Mouse (Mus musculus) thymus, postnatal 14 days (tissue): Measurements from ENCODE around the gene 2010111I01Rik.

Experiments used
- DNase-seq: peaks from one replicate; pipeline ENCODE4 v3.0.0; 2021

Gene 2010111I01Rik

DNA sequence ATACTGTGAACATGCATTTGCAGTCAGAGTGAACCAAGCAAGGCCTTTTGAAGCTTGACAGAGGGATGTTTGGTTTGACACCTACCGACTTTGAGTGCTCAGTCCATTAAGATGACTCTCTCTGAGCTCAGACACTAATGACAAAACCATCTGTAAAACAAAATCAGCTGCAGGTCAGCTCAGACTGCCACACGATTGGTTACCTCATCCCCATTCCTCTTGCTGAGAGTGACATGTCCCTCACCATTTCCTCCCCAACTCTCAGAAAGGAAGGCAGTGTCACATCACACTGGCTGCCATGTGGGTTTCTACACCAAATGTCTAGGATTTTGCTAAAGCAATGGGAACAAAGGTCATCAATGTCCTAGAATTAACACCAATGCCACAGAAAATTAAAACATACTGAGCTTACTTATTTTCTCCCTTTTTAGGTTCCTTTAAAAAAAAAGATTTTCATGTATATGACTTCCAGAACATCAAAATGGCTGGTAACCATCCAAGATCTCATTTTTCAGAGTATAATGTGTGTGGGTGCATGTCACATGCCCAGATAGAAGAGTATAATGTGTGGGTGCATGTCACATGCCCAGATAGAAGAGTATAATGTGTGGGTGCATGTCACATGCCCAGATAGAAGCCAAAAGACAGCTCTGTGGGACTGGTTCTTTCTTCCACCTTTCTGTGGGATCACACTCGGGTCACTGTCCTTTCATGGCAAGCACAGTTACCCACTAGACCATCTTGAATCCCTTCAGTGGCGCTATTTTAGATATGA, 395.6 kb downstream of the 2010111I01Rik start:
- DNase-seq = no peak

DNA sequence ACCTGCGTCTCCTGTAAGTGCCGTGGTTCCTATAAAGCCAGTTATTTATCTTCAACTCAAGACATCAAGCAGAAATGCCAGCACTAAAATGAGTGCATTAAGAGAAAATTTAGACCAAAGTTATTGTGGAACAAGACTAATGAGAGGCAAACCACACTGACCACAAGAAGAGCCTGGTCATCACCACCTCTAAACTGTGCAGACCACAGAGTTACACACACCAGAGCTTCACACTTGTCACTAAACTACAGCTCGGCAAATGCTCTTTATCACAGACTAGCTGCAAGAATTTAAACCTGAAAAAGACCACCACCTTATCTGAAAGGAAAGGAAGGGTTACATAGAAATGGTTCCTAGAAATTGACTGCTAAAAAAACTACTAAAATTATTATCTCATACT, 397.1 kb downstream of the 2010111I01Rik start:
- no peak for DNase-seq

DNA sequence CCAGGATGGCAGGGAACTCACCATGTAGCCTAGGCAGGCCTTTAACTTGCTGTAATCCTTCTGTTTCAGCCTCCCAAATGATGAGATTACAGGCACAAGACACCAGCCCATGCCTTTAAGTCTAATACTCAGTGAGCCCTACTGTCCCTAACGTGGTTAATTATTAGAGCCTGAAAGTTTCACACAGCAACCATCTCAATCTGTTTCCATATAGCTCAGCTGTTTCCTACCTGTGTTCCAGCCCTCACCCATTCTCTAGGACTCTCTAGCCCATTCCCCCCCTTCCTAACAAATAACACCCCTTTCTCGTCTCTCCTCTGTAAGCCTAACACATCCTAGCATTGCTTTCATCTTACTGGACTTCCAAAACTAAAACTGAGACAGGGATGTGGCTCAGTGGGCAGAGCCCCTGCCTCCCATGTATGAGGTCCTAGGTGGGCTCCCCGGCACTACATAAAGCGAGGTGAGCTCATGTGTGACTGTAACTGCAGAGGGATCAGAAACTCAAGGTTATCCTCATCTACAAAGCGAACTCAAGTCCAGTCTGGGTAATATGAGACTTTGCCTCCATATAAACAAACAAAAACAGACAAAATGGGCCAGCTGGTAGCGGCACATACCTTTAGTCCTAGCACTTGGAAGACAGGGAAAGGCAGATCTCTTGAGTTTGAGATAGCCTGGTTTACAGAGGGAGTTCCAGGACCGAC, 408.9 kb downstream of the 2010111I01Rik start:
- no peak for DNase-seq
